Mouse (Mus musculus): ENCODE data around the gene Zfp385c. TPM values are rescaled to one million over a fixed set of nuclear protein-coding genes. Genes with fewer than 3 reads are reported as not detected.
"Not testable (repeated sequence)": the region's sequence is repeated elsewhere in the genome, so short reads cannot be mapped to it uniquely, and the experiment has no call there.

The Zfp385c gene
- polyA plus RNA-seq, 1 experiment, result 0.14 TPM

- WGBS, result 74% methylated on average over 5 of the region's 5 CpGs
- no peak for DNase-seq (ENCODE audit: low read depth, low spot score)
Observed at GRCm38 (mm10) chr11:100609355-100609996, 82.8 kb downstream of the Zfp385c start.

- no peak for DNase-seq (ENCODE audit: low read depth, low spot score)
- WGBS, result 62% methylated on average over 4 of the region's 4 CpGs
Observed at GRCm38 (mm10) chr11:100608796-100609195, 83.5 kb downstream of the Zfp385c start.

GRCm38 (mm10) chr11:100607121-100607520 is 85.1 kb downstream of the Zfp385c start:
- 81% methylated on average over 6 of the region's 6 CpGs for WGBS
- DNase-seq (ENCODE audit: low read depth, low spot score), result no peak

- DNase-seq (ENCODE audit: low read depth, low spot score), result no peak
- WGBS, result 93% methylated on average over 10 of the region's 10 CpGs
Observed at GRCm38 (mm10) chr11:100605451-100605850, 86.8 kb downstream of the Zfp385c start.

GRCm38 (mm10) chr11:100604321-100605005 is 87.8 kb downstream of the Zfp385c start:
- 63% methylated on average over 4 of the region's 4 CpGs for WGBS

GRCm38 (mm10) chr11:100603813-100604212 is 88.4 kb downstream of the Zfp385c start:
- no peak for DNase-seq (ENCODE audit: low read depth, low spot score)
- 67% methylated on average over 8 of the region's 8 CpGs for WGBS

More at GRCm38 (mm10) chr11:100604321-100605005, 87.8 kb downstream of the Zfp385c start:
- DNase-seq (ENCODE audit: low read depth, low spot score), result no peak

GRCm38 (mm10) chr11:100603155-100603554 is 89.1 kb downstream of the Zfp385c start:
- WGBS, result 82% methylated on average over 9 of the region's 9 CpGs

GRCm38 (mm10) chr11:100601372-100601771 is 90.9 kb downstream of the Zfp385c start:
- no peak for DNase-seq (ENCODE audit: low read depth, low spot score)
- 90% methylated on average over 3 of the region's 3 CpGs for WGBS

More at GRCm38 (mm10) chr11:100603155-100603554, 89.1 kb downstream of the Zfp385c start:
- no peak for DNase-seq (ENCODE audit: low read depth, low spot score)

- 73% methylated on average over 4 of the region's 4 CpGs for WGBS
- DNase-seq (ENCODE audit: low read depth, low spot score), result no peak
Observed at GRCm38 (mm10) chr11:100598074-100598473, 94.2 kb downstream of the Zfp385c start.

- WGBS, result 76% methylated on average over 4 of the region's 4 CpGs
- no peak for DNase-seq (ENCODE audit: low read depth, low spot score)
Observed at GRCm38 (mm10) chr11:100595533-100595932, 96.7 kb downstream of the Zfp385c start.

- WGBS, result 68% methylated on average over 7 of the region's 7 CpGs
- no peak for DNase-seq (ENCODE audit: low read depth, low spot score)
Observed at GRCm38 (mm10) chr11:100594608-100595007, 97.6 kb downstream of the Zfp385c start.

GRCm38 (mm10) chr11:100592346-100593046 is 99.8 kb downstream of the Zfp385c start:
- WGBS, result 85% methylated on average over 11 of the region's 11 CpGs
- no peak for DNase-seq (ENCODE audit: low read depth, low spot score)

- DNase-seq (ENCODE audit: low read depth, low spot score), result no peak
- WGBS, result 86% methylated on average over 2 of the region's 2 CpGs
Observed at GRCm38 (mm10) chr11:100588462-100588861, 103.8 kb downstream of the Zfp385c start.

GRCm38 (mm10) chr11:100585148-100585547 is 107.1 kb downstream of the Zfp385c start:
- WGBS, result 94% methylated on average over 3 of the region's 3 CpGs
- DNase-seq (ENCODE audit: low read depth, low spot score), result no peak

- WGBS, result 80% methylated on average over 7 of the region's 7 CpGs
- no peak for DNase-seq (ENCODE audit: low read depth, low spot score)
Observed at GRCm38 (mm10) chr11:100584561-100584961, 107.7 kb downstream of the Zfp385c start.

- 53% methylated on average over 2 of the region's 2 CpGs for WGBS
- DNase-seq (ENCODE audit: low read depth, low spot score), result no peak
Observed at GRCm38 (mm10) chr11:100582836-100583235, 109.4 kb downstream of the Zfp385c start.

- WGBS, result 100% methylated on average over 1 of the region's 1 CpGs
- DNase-seq (ENCODE audit: low read depth, low spot score), result not testable (repeated sequence)
Observed at GRCm38 (mm10) chr11:100582413-100582812, 109.8 kb downstream of the Zfp385c start.

- WGBS, result 34% methylated on average over 4 of the region's 4 CpGs
- DNase-seq (ENCODE audit: low read depth, low spot score), result no peak
Observed at GRCm38 (mm10) chr11:100581756-100582155, 110.5 kb downstream of the Zfp385c start.

GRCm38 (mm10) chr11:100580275-100580674 is 112.0 kb downstream of the Zfp385c start:
- WGBS, result 84% methylated on average over 13 of the region's 13 CpGs
- DNase-seq (ENCODE audit: low read depth, low spot score), result no peak

- 72% methylated on average over 9 of the region's 9 CpGs for WGBS
- no peak for DNase-seq (ENCODE audit: low read depth, low spot score)
Observed at GRCm38 (mm10) chr11:100579116-100579799, 113.0 kb downstream of the Zfp385c start.
